In genomic region chr7:139580851-139581775, GRCm38 (mm10) we compare ENCODE assay signal across 9 mouse cellular contexts. TPM values are rescaled to one million over a fixed set of nuclear protein-coding genes. Genes with fewer than 3 reads are reported as not detected.
DNase-seq lines count a peak whose midpoint lies in the region; ATAC-seq and TF ChIP-seq lines count a peak whose summit lies in the region.
"Had no signal": no experiment of that assay in that cellular context is flagged by ENCODE, and none has a peak within 500 bp of the region (broad histone marks: within the 10 kb centered on the region; RNA-seq: fewer than 3 reads in every experiment).

No protein-coding gene starts in this region.

- no peak for ATAC-seq in lung, embryonic 14.5 days (ENCODE audit: insufficient read depth)
- ATAC-seq in embryonic facial prominence, embryonic 12.5 days (ENCODE audit: insufficient number of reproducible peaks, insufficient read depth, low FRiP score, low TSS enrichment): no peak
- ATAC-seq in hindbrain, embryonic 13.5 days (ENCODE audit: low FRiP score): no peak
- no peak for ATAC-seq in midbrain, embryonic 16.5 days

- peak; percentile 36 for DNase-seq in lung, embryonic 14.5 days
- DNase-seq in lung, postnatal 25 days (ENCODE audit: low spot score): no peak
- no peak for DNase-seq in layer of hippocampus, postnatal 14 days (ENCODE audit: low spot score in 2 of 2)
- no peak for DNase-seq in layer of hippocampus, adult 9-10 months (ENCODE audit: low spot score)
- DNase-seq in right cerebral cortex, adult 2 months (ENCODE audit: low spot score in 2 of 2): no peak

- peak overlapping the region; percentile 61 for H3K4me2 ChIP-seq in lung, embryonic 14.5 days
- H3K4me2 ChIP-seq in embryonic facial prominence, embryonic 12.5 days (replicated peaks): peak overlapping the region; percentile 53
- peak overlapping the region; percentile 52 for H3K4me2 ChIP-seq in hindbrain, embryonic 13.5 days
- H3K4me2 ChIP-seq in midbrain, embryonic 16.5 days (ENCODE audit: low read length): peak overlapping the region; percentile 45

- no peaks in the 10 kb centered on the region for H3K9me3 ChIP-seq in lung, embryonic 14.5 days (ENCODE audit: low read depth, low read length)
- no peaks in the 10 kb centered on the region for H3K9me3 ChIP-seq in embryonic facial prominence, embryonic 12.5 days
- H3K9me3 ChIP-seq in hindbrain, embryonic 13.5 days: no peaks in the 10 kb centered on the region
- H3K9me3 ChIP-seq in midbrain, embryonic 16.5 days (replicated peaks; ENCODE audit: control insufficient read depth, low read length, poor library complexity, severe bottlenecking): no peaks in the 10 kb centered on the region

- peaks cover 74% of the 10 kb centered on the region for H3K27me3 ChIP-seq in lung, embryonic 14.5 days (ENCODE audit: insufficient read depth, low read length)
- H3K27me3 ChIP-seq in embryonic facial prominence, embryonic 12.5 days: peaks cover 84% of the 10 kb centered on the region
- H3K27me3 ChIP-seq in hindbrain, embryonic 13.5 days: peaks cover 100% of the 10 kb centered on the region
- H3K27me3 ChIP-seq in midbrain, embryonic 16.5 days (ENCODE audit: control insufficient read depth, insufficient read depth, low read depth, low read length): peaks cover 58% of the 10 kb centered on the region

- no peak overlapping the region for H3K9ac ChIP-seq in lung, embryonic 14.5 days
- no peak overlapping the region for H3K9ac ChIP-seq in embryonic facial prominence, embryonic 12.5 days
- H3K9ac ChIP-seq in hindbrain, embryonic 13.5 days: peak overlapping the region; percentile 60
- H3K9ac ChIP-seq in midbrain, embryonic 16.5 days (ENCODE audit: low read depth, low read length): no peak overlapping the region

- 2% methylated on average over 78 of the region's 78 CpGs for WGBS in lung, embryonic 14.5 days
- 1% methylated on average over 78 of the region's 78 CpGs for WGBS in embryonic facial prominence, embryonic 12.5 days
- under 1% methylated on average over 78 of the region's 78 CpGs for WGBS in hindbrain, embryonic 13.5 days
- 2% methylated on average over 78 of the region's 78 CpGs for WGBS in midbrain, embryonic 16.5 days

- no peak for TF ChIP-seq CTCF in lung, embryonic 14.5 days (IDR thresholded peaks at IDR 0.05; ENCODE audit: low read depth)

- H3K4me3 ChIP-seq in lung, embryonic 14.5 days (ENCODE audit: low read depth, low read length): peak overlapping the region; percentile 39
- H3K4me3 ChIP-seq in embryonic facial prominence, embryonic 12.5 days: peak overlapping the region; percentile 33
- peak overlapping the region; percentile 37 for H3K4me3 ChIP-seq in hindbrain, embryonic 13.5 days
- peak overlapping the region; percentile 31 for H3K4me3 ChIP-seq in midbrain, embryonic 16.5 days (ENCODE audit: low read depth, low read length)

- H3K27ac ChIP-seq in lung, embryonic 14.5 days (ENCODE audit: low read depth): no peak overlapping the region
- no peak overlapping the region for H3K27ac ChIP-seq in embryonic facial prominence, embryonic 12.5 days
- no peak overlapping the region for H3K27ac ChIP-seq in hindbrain, embryonic 13.5 days
- no peak overlapping the region for H3K27ac ChIP-seq in midbrain, embryonic 16.5 days (ENCODE audit: low read length)

- H3K36me3 ChIP-seq in lung, embryonic 14.5 days (ENCODE audit: insufficient read depth): peaks cover 23% of the 10 kb centered on the region
- H3K36me3 ChIP-seq in embryonic facial prominence, embryonic 12.5 days: peaks cover 9% of the 10 kb centered on the region; the same call in 1 of the 2 replicates
- H3K36me3 ChIP-seq in hindbrain, embryonic 13.5 days: peaks cover 12% of the 10 kb centered on the region; the same call in 1 of the 2 replicates
- no peaks in the 10 kb centered on the region for H3K36me3 ChIP-seq in midbrain, embryonic 16.5 days (ENCODE audit: control insufficient read depth, insufficient read depth, low read length)

- peaks cover 6% of the 10 kb centered on the region; the same call in 1 of the 2 replicates for H3K4me1 ChIP-seq in lung, embryonic 14.5 days (ENCODE audit: insufficient read depth)
- H3K4me1 ChIP-seq in embryonic facial prominence, embryonic 12.5 days: peaks cover 27% of the 10 kb centered on the region
- peaks cover 46% of the 10 kb centered on the region for H3K4me1 ChIP-seq in hindbrain, embryonic 13.5 days (replicated peaks)
- H3K4me1 ChIP-seq in midbrain, embryonic 16.5 days (ENCODE audit: control insufficient read depth, insufficient read depth, low read length): peaks cover 15% of the 10 kb centered on the region

RNA-seq across cellular contexts. Expression of gene Nkx6-2, which starts 1.5 kb away (rescaled TPM):
- polyA plus RNA-seq in lung, embryonic 14.5 days (2014; fragmentation: Nextera tagmentation; extraction: Ambion mirVana): not detected in 2 replicates
- polyA plus RNA-seq in embryonic facial prominence, embryonic 12.5 days (2016; fragmentation: Nextera tagmentation; extraction: Ambion mirVana): 0.77 and 1.5 TPM in 2 replicates
- polyA plus RNA-seq in hindbrain, embryonic 13.5 days (2015; fragmentation: Nextera tagmentation; extraction: Ambion mirVana): 11.3 and 14.9 TPM in 2 replicates
- polyA plus RNA-seq in midbrain, embryonic 16.5 days (2015; fragmentation: Nextera tagmentation; extraction: Ambion mirVana): 2.5 and 4.5 TPM in 2 replicates
- 1 to 10 TPM; 4.9 to 6.1 TPM for total RNA-seq in layer of hippocampus, postnatal 14 days (2021)
- total RNA-seq: adrenal gland, postnatal 36 days had no signal
